Mouse (Mus musculus): ENCODE measurements around the gene Pcyox1.
"Not testable (repeated sequence)": the region's sequence is repeated elsewhere in the genome, so short reads cannot be mapped to it uniquely, and the experiment has no call there.

Pcyox1 gene

GRCm38 (mm10) chr6:86366125-86366852 is 30.7 kb downstream of the Pcyox1 start:
- peak; percentile 43 for DNase-seq (ENCODE audit: low spot score)

GRCm38 (mm10) chr6:86365371-86366124 is 31.4 kb downstream of the Pcyox1 start, which contains the start of gene Fam136a:
Gene Fam136a (plus strand): TSS chr6:86365646.
- DNase-seq (ENCODE audit: low spot score): peak; percentile 97

GRCm38 (mm10) chr6:86364442-86365141 is 32.4 kb downstream of the Pcyox1 start:
- peak; percentile 79 for DNase-seq (ENCODE audit: low spot score)

- no peak for DNase-seq (ENCODE audit: low spot score)
Observed at GRCm38 (mm10) chr6:86361373-86361772, 35.6 kb downstream of the Pcyox1 start.

- DNase-seq (ENCODE audit: low spot score): no peak
Observed at GRCm38 (mm10) chr6:86360691-86361090, 36.3 kb downstream of the Pcyox1 start.

GRCm38 (mm10) chr6:86356956-86357355 is 40.0 kb downstream of the Pcyox1 start:
- no peak for DNase-seq (ENCODE audit: low spot score)

- DNase-seq (ENCODE audit: low spot score): no peak
Observed at GRCm38 (mm10) chr6:86354948-86355347, 42.0 kb downstream of the Pcyox1 start.

GRCm38 (mm10) chr6:86349257-86349656 is 47.7 kb downstream of the Pcyox1 start:
- no peak for DNase-seq (ENCODE audit: low spot score)

GRCm38 (mm10) chr6:86346063-86346462 is 50.9 kb downstream of the Pcyox1 start:
- no peak for DNase-seq (ENCODE audit: low spot score)

- no peak for DNase-seq (ENCODE audit: low spot score)
Observed at GRCm38 (mm10) chr6:86343656-86344055, 53.3 kb downstream of the Pcyox1 start.

GRCm38 (mm10) chr6:86336340-86336739 is 60.6 kb downstream of the Pcyox1 start:
- DNase-seq (ENCODE audit: low spot score): not testable (repeated sequence)

All from urinary bladder, postnatal 14 days (tissue).